Mouse (Mus musculus): ENCODE measurements around the gene Scn4b.

Gene Scn4b

DNA sequence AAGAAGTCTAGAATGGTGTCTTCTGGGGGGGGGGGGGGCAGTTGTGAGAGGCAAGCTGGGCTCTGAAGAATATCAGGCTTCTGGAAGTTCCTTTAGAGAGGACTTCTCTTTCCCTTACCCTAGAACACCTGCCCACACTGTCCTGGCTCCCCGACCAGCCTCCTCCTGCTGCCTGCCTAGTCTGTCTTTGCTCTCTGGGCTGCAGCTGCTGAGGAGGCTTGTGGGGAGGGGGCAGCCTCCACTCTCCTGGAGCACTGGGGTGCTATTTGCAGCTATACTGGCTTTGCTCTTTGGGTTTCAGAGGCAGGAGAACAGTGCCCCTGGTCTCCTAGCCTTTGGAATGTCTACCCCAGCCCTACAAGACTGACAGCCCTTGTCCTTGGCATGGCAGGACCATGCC, 12.7 kb downstream of the Scn4b start:
- ChIA-PET POLR2A (interaction anchor here in 2 of 4 experiments (0.5 to 1.0 kb wide), 2 partner anchors 44 to 242 kb away, joined by 3 read pairs; no protein-coding TSS in a partner anchor), CTCF (interaction anchor here in 1 of 4 experiments (1.0 kb wide), 1 partner anchor 29 kb away, joined by 3 read pairs; no protein-coding TSS in a partner anchor)

GRCm38 (mm10) chr9:45153361-45153760, 15.2 kb downstream of the Scn4b start:
- POLR2A ChIA-PET = no interaction called here
- CTCF ChIA-PET = no interaction called here

DNA sequence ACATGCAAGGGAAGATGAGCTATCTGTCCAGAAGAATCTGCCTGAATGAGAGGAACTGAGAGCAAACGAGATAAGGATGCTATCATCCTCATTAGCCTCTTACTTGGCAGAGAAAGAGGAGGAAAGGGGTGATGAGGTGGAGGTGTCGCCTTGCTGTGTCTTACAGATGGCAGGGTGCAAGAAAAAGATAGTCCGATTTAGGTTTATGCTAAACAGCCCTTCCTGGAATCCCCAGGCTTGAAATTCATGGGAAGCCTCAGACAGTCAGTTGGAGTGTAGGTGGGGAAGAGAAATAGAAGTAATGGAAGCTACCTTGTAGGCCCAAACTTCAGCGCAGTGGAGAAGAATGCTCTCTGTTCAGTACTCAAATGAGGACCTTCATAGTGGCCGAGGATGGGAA, 29.7 kb downstream of the Scn4b start:
- POLR2A ChIA-PET = interaction anchor here in 1 of 4 experiments (0.8 kb wide), 1 partner anchor 28 kb away, joined by 3 read pairs; no protein-coding TSS in a partner anchor
- CTCF ChIA-PET = interaction anchor here in 2 of 4 experiments (0.6 to 0.7 kb wide), 2 partner anchors 43 to 245 kb away, joined by 3 read pairs; no protein-coding TSS in a partner anchor

GRCm38 (mm10) chr9:45170150-45170549, 32.0 kb downstream of the Scn4b start:
- ChIA-PET POLR2A (no interaction called here), CTCF (no interaction called here)

DNA sequence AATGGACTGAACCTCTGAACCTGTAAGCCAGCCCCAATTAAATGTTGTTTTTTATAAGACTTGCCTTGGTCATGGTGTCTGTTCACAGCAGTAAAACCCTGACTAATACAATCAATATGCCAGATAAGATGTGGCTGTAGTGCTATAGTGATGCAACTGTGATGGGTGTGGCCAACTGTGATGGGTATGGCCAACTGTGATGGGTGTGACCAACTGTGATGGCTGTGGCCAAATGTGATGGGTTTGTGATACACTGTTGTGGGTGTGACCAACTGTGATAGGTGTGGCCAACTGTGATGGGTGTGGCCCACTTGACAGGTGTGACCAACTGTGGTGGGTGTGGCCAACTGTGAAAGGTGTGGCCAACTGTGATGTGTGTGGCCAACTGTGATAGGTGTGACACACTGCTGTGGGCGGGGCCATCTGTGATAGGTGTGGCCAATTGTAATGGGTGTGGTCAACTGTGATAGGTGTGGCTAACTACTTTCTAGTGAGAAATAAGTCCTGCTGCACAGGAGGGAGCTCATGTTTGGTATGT, 32.9 kb downstream of the Scn4b start:
- ChIA-PET CTCF (interaction anchor here in 1 of 4 experiments (0.7 kb wide), 1 partner anchor 904 kb away, joined by 3 read pairs; no protein-coding TSS in a partner anchor), POLR2A (interaction anchor here in 1 of 4 experiments (0.7 kb wide), 1 partner anchor 12 kb away, joined by 4 read pairs; no protein-coding TSS in a partner anchor)

GRCm38 (mm10) chr9:45173475-45173874, 35.3 kb downstream of the Scn4b start:
- POLR2A ChIA-PET = no interaction called here
- CTCF ChIA-PET = interaction anchor here in 1 of 4 experiments (0.9 kb wide), 1 partner anchor 244 kb away, joined by 3 read pairs; no protein-coding TSS in a partner anchor

- CTCF ChIA-PET = no interaction called here
Measured at GRCm38 (mm10) chr9:45179282-45179681, 41.1 kb downstream of the Scn4b start.

DNA sequence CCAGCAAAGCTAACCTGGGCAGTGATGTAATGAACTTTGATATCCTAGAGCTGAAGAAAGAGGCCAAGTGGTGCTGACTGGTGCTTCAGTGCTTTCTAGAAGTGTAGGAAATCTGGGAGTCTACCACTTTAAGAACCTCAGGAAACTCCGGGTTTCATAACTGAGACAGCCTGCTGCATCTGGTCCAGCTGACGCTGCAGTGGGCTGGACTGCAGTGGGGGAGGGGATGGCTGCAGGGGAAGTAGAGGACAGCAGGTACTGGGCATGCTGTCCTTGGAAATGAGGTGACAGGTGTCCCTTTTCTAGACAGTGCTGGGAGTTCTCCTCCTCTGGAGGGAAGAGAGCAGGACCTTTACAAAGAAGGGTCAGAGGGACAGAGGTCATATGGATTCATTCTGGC, 43.6 kb downstream of the Scn4b start, which contains the start of gene BC049352:
BC049352 (plus strand) TSS at position 238 of the 400 bp plus-strand sequence.
- CTCF ChIA-PET = no interaction called here
- POLR2A ChIA-PET = no interaction called here

More at GRCm38 (mm10) chr9:45179282-45179681, 41.1 kb downstream of the Scn4b start:
- POLR2A ChIA-PET = no interaction called here

DNA sequence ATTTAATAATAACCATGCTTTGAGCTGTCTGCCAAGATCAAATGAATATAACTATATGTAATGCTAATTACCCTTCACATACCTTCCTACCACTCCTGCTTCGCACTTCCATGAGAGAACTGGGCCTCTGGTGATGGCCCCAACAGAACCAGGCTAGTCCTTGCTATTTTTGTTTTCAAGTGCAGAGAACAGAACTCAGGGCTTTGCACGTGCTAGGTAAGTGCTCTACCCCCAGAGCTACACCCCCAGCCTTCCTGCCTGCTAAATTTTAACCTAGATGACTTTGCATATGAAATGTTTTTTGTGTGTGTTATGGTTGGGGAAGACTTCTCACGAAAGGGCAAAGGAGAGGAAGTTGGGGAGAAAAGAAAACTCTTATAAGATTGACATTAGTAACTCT, 44.3 kb downstream of the Scn4b start:
- CTCF ChIA-PET = interaction anchor here in 1 of 4 experiments (0.5 kb wide), 1 partner anchor 695 kb away, joined by 3 read pairs; no protein-coding TSS in a partner anchor
- POLR2A ChIA-PET = no interaction called here

- CTCF ChIA-PET = no interaction called here
- POLR2A ChIA-PET = interaction anchor here in 1 of 4 experiments (0.5 kb wide), 1 partner anchor 12 kb away, joined by 4 read pairs; no protein-coding TSS in a partner anchor
Measured at GRCm38 (mm10) chr9:45183266-45183665, 45.1 kb downstream of the Scn4b start.

- POLR2A ChIA-PET = interaction anchor here in 1 of 4 experiments (0.7 kb wide), 1 partner anchor 373 kb away, joined by 3 read pairs; no protein-coding TSS in a partner anchor
Measured at GRCm38 (mm10) chr9:45185250-45185649, 47.1 kb downstream of the Scn4b start.

DNA sequence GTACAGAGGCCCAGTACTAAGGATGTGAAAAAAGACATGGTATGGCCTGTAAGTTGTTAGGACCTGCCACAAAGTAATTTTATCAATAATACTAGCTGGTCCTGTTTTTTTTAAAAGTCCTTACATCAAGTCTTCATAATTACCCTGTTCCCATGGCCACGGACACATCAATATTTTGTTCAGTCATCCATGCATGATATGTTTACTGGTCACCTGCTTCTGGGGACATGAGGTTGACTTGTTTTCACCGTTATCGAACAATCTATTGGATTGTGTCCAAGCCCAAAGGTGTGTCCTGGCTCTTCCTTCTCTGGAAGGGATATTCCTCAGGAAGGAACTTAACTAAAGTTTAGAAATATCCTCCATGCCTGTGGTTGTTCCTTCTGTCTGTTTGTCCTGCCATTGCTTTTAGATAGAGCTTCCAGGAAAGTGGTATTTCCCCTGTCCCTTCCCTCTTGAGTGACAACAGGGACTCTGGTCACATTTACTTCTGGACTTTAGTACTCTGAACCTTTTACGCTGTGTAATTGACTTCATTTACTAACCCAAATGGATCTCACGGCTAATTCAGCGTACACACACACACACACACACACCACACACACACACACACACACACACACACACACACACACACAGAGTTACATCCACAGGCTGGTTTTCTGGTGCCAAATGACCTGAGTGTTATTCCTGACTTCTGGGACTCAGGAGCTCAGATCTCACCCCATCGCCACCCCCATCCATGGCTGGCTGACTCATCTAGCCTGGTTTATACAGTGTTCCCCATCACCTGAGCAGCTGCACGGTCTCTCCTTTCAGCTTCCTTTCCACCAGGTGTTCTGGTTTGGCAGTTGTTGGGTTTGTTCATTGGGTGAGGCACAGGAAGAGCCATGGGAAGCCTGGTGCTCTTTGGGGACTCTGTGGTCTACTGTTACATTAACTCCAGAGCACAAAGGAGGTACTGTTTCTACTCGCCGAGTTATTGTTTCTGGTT, 50.7 kb downstream of the Scn4b start:
- POLR2A ChIA-PET = interaction anchor here in 2 of 4 experiments (0.6 to 1.1 kb wide), 3 partner anchors 12 to 278 kb away, joined by 3 to 4 read pairs (median 4); no protein-coding TSS in a partner anchor
- CTCF ChIA-PET = interaction anchor here in 2 of 4 experiments (0.7 kb wide), 2 partner anchors 475 to 1737 kb away, joined by 3 to 4 read pairs; no protein-coding TSS in a partner anchor

More at GRCm38 (mm10) chr9:45185250-45185649, 47.1 kb downstream of the Scn4b start:
- CTCF ChIA-PET = interaction anchor here in 2 of 4 experiments (0.6 to 0.7 kb wide), 2 partner anchors 66 to 228 kb away, joined by 3 to 4 read pairs; no protein-coding TSS in a partner anchor

- POLR2A ChIA-PET = interaction anchor here in 3 of 4 experiments (0.6 to 1.1 kb wide), 5 partner anchors 13 to 617 kb away, joined by 3 to 5 read pairs (median 4); no protein-coding TSS in a partner anchor
- CTCF ChIA-PET = interaction anchor here in 1 of 4 experiments (0.7 kb wide), 1 partner anchor 474 kb away, joined by 4 read pairs; no protein-coding TSS in a partner anchor
Measured at GRCm38 (mm10) chr9:45189661-45190174, 51.5 kb downstream of the Scn4b start.

GRCm38 (mm10) chr9:45195468-45195867, 57.3 kb downstream of the Scn4b start:
- POLR2A ChIA-PET = interaction anchor here in 3 of 4 experiments (0.5 to 1.4 kb wide), 4 partner anchors 10 to 315 kb away, joined by 3 to 4 read pairs (median 3); partner anchors contain the start of genes Il10ra (in 1 of the 3) and Kmt2a (in 1 of the 3)
- CTCF ChIA-PET = interaction anchor here in 2 of 4 experiments (0.6 to 1.4 kb wide), 3 partner anchors 61 to 343 kb away, joined by 3 to 6 read pairs (median 5); no protein-coding TSS in a partner anchor

DNA sequence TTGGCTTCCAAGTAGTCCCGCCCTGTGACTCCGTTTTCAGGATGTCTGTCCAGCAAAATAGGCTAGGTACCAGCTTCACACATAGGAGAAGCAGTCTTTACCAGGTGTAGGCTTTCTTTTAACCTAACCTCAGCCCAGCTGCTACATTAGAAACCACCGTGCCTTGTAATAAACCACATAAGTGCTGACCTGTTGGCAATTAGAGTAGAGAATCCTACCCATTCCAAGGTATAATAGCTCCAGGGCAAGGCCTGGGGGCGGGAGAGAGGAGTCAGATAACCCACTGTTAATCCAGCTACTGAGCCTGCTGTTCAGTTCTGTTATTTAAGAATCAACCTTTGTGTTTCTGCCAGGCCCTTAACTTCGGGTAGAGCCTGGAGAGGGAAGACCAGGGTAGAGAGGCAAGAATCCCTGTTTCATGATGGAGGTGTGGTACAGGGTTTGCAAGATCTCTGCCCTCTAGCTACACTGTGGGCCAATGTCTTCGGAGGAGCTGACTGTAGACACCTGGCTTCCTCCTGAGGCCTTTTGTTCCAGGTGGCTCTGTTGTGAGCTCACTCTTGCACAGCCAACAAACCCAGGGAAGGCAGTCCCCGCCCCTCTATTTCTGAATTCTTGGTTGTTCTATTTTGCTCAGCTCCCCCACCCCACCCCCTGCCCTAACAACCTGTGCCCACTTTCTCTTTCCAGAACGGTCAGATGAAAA, 58.1 kb downstream of the Scn4b start:
- CTCF ChIA-PET = interaction anchor here (0.5 to 1.4 kb wide), 6 partner anchors 52 to 745 kb away, joined by 3 to 6 read pairs (median 4); no protein-coding TSS in a partner anchor

DNA sequence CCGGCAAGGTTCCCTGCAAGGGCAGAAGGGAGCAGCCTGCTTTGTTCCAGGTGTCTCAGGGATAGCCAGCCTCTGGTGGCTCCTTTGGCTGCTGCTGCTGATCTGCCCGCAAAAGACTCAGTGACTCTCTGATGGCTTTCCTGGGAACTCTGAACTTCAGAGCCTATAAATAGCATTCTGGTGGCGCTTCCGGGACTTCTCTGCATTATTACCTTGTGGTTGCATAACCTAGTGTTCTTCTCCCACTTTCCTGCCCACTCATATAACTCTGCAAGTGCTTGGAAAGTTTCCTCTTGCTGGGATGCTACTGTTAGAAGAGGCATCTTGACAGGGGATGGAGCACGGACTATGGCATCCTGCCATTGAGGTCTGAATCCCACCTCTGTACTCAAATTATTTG, 59.4 kb downstream of the Scn4b start:
- ChIA-PET POLR2A (no interaction called here), CTCF (no interaction called here)

More for the DNA sequence above, 58.1 kb downstream of the Scn4b start:
- POLR2A ChIA-PET = interaction anchor here in 3 of 4 experiments (0.5 to 1.4 kb wide), 6 partner anchors 29 to 334 kb away, joined by 3 to 4 read pairs (median 3); partner anchors contain the start of gene Kmt2a (in 1 of the 3)

DNA sequence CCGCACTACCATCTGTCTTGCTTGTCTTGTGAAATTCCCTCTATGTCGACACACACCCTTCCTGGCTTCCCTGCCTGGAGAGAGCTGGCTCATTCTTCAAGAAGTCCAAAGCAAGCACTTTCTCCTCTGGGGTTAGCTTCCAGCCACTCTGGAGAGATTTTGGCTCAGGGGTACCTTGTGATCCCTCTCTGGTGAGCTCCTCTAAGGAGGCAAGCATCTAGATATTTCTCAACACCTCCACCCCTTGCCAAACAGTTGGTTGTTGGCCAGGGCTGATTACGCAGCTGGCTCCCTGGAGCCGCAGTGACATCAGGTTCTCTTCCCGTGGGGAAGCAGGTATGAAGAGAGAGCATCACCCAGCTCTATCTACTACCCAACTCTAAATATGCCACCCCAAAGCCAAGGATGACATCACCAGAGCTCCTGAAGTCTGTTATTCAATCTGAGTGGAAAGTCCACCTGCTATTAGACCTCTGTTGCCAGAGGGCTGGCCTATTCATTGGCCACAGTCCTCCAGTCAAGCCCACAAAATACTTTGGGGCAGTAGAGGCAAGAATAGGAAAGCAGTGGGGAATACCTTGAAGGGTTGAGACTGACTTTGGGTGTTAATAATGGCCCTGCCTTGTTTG, 63.2 kb downstream of the Scn4b start:
- POLR2A ChIA-PET = interaction anchor here in 1 of 4 experiments (1.5 kb wide), 1 partner anchor 10 kb away, joined by 5 read pairs; no protein-coding TSS in a partner anchor

More for the DNA sequence above, 63.2 kb downstream of the Scn4b start:
- CTCF ChIA-PET = interaction anchor here in 2 of 4 experiments (0.6 to 1.4 kb wide), 2 partner anchors 212 to 510 kb away, joined by 3 read pairs; no protein-coding TSS in a partner anchor

Data from embryonic stem cell, embryonic (primary cell).